Mouse (Mus musculus) brain, embryonic 14.5 days (tissue): ENCODE results near the gene Ice1.

Experiments
- CTCF ChIP-seq: fragments of 200-500 bp; IDR thresholded peaks from 2 replicates; pipeline ENCODE4 v1.5.1; 2012; ENCODE audit warnings: inconsistent platforms, mild to moderate bottlenecking, moderate library complexity, borderline replicate concordance; ENCODE audit not compliant: insufficient read depth, insufficient read length; ENCODE audit errors: extremely low read depth
- POLR2A ChIP-seq: fragments of 200-500 bp; IDR thresholded peaks from 2 replicates; pipeline ENCODE4 v1.6.1; 2012; ENCODE audit warnings: mild to moderate bottlenecking, inconsistent platforms, borderline replicate concordance; ENCODE audit not compliant: poor library complexity, insufficient read depth, insufficient read length, severe bottlenecking; ENCODE audit errors: extremely low read depth

- TF ChIP-seq POLR2A (no peak), CTCF (no peak)
These were observed 90.0 kb downstream of the Ice1 start for GRCm38 (mm10) chr13:70547457-70547856.
